Mouse (Mus musculus): Measurements from ENCODE around the gene Pdk2. TPM values are rescaled to one million over a fixed set of nuclear protein-coding genes. Genes with fewer than 3 reads are reported as not detected.

The Pdk2 gene
- total RNA-seq (2021): 100 to 1,000 TPM; 254 to 274 TPM
- long read RNA-seq, experiment 1, transcript Pdk2-201 (11 exons, 2,246 nt): major isoform, 548 of 586 reads
- long read RNA-seq, experiment 1, partial matches to known transcripts: 16 of 586 reads
- long read RNA-seq, experiment 1, other reads (novel, unspliced or antisense): 22 of 586 reads
- long read RNA-seq, experiment 2, transcript Pdk2-201 (11 exons, 2,246 nt): major isoform, 605 of 644 reads
- long read RNA-seq, experiment 2, partial matches to known transcripts: 21 of 644 reads
- long read RNA-seq, experiment 2, other reads (novel, unspliced or antisense): 18 of 644 reads

DNA sequence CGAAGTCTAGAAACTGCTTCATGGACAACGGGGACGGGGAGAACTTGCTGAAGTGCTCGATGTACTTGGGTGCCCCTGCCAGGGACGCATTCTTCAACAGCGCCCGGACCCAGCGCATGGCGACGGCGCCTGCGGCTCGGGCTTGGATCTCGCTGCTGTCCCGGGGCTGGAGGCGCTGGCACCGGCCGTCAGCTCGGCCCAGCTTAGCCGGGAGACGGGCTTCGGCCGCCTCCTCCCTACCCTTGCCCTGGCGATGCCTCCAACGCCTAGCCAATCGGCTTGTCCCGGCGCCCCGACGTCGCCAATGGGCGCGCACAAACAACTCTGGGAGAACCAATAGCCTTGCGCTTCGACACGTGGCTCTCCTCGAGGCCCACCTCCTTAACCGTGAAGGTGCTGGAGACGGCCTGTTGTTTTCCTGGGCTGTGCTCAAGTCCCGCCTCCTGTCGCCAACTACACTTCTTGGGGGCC, at the start of gene Pdk2:
TSS of gene Pdk2 (minus strand) at position 216 of the 471 bp plus-strand sequence.
- peak; percentile 85 to 94 for DNase-seq (ENCODE audit: low spot score in 2 of 2)

DNA sequence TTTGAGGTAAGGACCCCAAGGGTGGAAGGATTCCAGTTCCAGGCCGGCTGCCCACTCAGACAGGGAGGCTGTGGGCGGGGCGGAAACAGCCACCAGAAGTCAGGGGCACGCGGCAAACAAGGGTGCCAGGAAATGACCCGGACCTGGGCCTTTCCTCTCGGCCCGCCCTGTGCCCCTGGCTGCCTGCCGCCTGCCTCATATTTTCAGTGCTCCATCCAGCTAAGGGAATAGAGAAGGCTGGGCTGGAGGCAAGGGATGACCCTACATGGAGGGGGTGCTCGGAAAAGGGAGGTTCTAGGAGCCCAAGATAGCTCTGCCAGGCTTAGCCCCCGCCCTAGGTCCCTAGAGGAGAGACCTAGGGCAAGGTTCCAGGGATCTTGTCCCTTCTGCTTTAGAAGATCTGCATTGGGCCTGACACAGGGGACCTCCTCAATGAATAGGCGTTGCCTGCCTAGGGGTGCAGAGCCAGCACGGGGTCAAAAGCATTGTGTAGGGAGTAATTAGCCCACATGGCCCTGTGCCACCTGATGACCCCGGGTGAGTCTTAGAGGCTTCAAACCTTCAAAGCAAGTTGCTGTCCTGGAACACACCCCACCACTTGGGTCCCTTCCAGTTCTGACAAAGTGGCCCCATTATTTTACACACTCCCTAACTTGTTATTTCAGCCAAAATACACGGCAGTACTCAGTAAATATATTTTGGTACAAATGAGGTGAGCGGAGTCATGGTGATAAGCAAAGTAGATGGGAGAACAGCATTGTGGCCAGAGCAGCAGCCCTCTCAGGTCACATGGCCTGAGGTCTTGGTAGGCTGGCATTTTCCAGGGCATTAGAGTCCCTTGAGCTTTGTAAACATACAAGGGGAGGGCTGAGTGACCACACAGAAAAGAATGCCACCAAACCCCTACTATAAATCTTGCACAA, 48.0 kb upstream of the Pdk2 start:
- no peak for DNase-seq (ENCODE audit: low spot score in 2 of 2)

DNA sequence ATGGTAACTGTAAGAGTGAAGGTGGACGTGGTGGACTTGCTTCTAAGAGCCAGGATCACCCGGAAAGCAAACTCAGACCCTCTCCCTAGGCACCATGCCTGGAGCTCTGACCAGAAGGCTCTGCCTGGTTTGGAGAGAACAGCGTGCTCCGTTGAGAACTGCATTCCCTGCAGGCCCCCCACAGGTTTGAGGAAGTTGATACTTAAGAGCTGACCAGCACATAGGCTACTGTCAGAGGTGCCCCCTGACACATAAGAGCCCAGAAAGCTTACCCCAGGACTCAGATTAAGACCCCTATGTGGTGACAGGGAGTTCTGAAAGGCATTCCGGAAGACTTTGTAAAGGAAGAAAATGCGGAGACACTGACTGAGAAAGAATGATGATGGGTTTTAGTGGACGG, 47.1 kb upstream of the Pdk2 start:
- no peak for DNase-seq (ENCODE audit: low spot score in 2 of 2)

DNA sequence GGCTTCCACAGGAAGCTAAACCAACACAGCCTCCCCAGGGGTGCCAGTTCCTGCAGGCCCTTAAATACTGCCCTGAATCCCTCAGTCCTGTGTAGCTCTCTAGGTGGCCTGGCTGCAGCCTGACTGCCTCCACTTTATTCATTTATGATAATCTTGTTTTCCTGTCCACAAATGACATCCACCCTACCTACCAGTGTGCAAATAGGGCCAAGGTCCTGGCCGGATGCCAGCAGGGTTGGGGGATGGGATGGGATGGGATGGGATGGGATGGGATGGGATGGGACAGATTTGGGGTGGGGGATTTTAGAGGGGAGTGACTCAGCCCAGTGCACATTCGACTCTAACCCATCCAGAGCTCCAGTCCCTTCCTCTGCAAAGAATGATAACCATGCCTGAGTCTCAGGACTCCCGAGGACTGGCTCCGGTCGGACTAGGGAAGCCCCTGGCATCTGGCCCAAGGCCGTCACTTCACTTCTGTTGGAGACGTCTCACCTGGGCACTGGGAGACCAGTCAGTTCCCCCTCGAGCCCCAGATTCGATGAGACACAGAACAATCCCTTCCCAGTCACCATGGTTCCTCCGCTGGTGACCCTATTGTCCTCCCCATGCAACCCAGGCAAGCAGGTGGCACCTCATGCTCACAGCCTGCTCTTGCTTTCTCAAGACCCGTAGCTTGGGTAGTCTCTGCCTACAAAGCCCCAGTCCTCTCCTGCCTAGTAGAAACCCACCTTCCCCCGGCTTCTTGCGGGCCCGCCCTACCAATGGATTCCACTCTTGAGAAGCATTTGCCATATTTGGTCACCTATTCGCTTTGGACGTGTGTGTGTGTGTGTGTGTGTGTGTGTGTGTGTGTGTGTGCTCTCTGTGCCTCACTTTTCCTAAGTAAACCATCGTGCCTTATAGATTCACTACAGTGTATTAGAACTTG, 46.4 kb upstream of the Pdk2 start:
- DNase-seq (ENCODE audit: low spot score in 2 of 2): no peak

DNA sequence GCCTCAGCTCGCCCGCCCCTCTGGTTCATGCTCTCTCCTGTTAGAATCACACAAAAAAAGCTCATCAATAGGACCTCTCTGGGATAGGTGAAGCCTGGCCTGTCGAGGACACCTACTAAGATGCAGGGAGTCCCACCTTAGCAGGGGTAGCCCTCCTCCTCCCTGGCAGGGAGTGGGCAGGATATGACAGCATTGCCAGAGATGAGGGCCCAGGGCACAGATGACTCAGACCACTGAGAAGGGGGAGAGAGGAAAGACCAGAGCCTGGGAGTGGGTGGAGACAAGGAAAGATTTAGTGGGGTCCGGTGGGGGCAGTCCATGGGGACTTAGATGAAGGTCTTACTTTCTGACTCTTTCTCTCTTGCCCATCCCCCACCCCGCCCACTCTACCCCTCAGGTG, 45.1 kb upstream of the Pdk2 start:
- no peak for DNase-seq (ENCODE audit: low spot score in 2 of 2)

DNA sequence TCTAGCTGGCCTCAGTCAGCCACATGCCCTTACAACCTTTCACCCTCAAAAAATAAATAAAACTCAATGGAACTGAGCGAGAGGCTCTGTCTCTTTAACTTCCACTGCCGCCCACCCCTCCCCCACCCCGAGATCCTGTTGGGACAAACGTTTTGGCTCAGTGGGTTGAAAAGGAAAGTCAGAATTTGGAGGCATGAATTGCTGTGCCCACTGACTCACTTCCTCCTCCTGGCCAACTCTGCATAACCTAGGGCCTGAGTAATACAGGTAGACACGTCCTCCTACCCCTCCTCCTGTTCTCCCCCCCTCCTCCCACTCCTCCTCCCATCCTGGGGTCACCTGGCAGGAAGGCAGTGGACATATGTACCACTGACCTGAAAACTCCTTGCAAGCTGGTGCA, 44.6 kb upstream of the Pdk2 start:
- no peak for DNase-seq (ENCODE audit: low spot score in 2 of 2)

DNA sequence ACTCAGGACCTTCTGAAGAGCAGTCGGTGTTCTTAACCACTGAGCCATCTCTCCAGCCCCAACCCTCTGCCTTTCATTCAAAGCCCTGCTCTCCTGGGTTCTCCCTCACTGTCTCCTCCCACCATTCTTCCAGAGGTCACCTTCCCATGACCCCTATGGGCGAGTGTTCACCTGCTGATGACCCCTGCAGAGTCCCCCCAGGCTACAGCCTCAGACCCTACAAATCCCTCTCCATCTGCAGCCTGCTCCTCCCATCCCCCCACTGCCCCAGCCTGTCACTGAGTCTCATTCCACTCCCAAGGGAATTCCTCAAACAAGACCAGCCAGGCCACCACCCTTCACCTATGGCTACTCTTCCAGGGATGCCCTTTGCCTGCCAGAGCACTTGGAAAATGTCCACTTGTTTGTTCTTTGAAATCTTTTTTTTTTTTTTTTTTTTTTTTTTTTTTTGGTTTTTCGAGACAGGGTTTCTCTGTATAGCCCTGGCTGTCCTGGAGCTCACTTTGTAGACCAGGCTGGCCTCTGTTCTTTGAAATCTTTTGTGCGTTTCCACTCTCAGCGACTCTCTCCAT, 43.7 kb upstream of the Pdk2 start:
- no peak for DNase-seq (ENCODE audit: low spot score in 2 of 2)

DNA sequence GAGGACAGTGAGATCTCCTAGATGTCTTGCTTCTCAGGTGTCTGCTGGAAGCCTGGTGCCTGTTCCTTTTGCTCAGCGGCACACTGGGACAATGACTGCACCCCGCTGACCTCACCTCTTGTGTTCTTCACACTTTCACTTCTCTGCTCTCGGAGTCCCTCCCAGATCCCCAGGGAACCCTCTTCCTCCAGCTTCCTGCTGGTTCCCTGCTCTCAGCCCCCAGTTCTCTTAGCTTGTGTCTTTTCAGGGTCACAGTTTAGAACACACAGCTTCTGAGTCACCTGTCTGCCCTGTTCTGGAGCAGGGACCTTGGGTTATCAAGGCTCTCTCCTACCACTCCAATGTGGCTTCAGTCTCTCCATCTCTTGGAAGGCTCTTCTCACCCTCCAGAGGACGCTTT, 43.0 kb upstream of the Pdk2 start:
- DNase-seq (ENCODE audit: low spot score in 2 of 2): no peak

DNA sequence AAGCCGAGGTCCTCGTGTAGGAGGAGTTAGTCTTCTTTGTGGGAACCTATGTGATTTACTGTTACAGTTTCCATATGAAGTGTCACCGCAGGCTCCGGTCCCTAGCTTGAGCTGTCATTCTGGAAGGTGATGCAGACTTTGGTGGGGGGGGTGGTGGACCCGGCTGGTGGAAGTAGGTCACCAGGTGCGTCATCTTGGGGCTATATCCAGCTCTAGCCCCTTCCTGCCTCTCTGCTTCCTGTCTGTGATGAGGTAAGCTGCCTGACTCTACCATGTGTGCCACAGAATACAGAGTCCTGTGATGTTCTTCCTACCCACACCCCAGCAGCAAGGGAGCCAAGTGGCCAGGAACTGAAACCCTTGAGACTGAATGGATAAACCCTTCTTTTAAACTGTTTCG, 41.7 kb upstream of the Pdk2 start:
- DNase-seq (ENCODE audit: low spot score in 2 of 2): no peak

DNA sequence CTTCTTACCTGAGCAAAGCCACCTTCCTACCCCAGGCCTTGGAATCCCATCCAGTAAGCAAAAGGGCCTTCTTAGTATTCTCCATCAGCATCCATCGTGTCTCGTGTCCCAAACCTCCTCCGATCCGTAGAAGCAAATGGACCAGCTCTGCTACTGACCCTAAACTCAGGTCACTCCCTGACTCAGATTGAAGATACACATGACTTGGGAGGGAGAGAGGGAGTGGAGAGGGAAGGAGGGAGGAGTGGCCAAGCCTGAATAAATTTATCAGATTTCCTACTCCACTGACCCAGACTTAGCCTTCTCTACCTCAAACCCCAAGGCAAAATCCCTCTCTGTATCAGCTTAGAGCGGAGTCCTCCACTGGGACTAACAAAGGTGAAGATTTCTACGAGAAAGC, 39.6 kb upstream of the Pdk2 start:
- no peak for DNase-seq (ENCODE audit: low spot score in 2 of 2)

DNA sequence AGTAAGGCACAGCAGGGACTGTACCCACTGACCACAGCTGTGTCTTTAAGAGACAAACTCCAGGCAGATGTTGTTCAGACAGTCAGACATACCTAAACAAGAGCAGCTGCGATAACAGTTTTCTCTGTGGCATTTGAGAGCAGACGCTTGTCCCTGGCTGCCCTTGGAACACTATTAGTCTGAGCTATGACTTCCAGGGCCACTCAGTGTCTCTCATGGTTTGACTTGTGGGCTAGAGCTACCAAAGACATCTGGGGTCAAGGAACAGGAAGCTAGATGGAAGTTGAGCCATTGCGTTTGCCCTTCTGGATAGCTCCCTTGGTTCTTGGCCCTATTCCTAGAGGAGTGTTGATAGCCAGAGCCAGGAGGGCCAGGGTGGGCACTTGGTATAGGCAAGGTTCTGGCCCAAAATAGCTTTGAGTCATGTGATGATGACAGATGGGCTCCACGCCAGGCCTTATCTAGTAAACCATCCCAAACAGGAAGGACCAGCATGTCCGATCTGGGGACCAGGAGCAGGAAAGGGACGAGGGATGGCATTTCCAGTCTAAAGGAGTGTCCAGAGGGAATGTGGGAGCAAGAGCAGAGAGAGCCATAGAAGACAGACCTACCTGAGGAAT, 38.2 kb upstream of the Pdk2 start:
- no peak for DNase-seq (ENCODE audit: low spot score in 2 of 2)

DNA sequence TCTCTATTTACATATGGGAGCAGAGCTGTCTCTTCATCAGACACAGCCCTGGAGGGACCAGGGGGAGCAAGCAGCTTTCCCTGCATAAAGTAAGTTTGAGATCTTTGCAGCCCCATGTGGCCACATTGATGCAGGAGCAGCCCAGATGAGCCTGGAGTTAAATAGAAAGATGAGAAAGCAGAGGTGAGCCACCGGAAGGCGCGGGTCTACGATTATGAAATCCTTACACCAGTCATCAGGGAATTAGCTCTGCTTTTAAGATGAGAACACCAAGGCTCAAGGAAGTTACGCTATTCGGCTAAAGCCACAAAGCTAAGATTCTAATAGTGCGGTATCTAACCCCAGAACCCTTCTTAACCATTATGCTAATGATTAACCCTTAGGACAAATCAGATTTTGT, 36.8 kb upstream of the Pdk2 start:
- DNase-seq (ENCODE audit: low spot score in 2 of 2): no peak

DNA sequence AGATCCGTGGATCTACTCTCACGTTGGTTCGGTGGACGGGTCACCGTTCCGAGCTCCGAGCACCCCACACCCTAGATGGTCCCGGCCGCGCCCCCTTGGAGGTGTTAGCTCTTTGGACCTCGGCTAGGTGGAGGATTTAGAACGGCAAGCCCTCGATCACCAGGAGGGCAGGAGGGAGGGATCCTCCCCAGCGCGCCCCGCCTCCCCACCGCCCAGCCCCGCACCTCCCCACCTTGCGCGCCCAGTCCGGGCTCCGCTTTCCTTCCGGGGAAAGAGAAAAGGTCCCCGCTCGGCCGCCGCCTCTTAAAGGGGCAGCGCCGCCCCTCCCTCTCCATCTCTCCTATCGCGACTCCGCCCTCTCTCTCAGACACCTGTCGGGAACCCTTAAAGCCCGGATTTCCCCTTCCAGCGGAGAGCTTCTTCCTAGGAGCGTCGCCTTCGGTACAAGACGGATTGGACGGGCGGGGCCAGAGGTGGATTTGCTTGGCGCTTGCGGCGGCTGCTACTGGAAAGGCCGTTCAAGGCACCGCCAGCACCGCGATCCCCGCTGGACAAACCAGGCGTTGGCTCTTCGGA, 35.5 kb upstream of the Pdk2 start, which contains the start of gene Itga3:
TSS of gene Itga3 (minus strand) at position 266 of the 576 bp plus-strand sequence.
- DNase-seq (ENCODE audit: low spot score in 2 of 2): peak in 1 of 2 experiments; percentile 47

DNA sequence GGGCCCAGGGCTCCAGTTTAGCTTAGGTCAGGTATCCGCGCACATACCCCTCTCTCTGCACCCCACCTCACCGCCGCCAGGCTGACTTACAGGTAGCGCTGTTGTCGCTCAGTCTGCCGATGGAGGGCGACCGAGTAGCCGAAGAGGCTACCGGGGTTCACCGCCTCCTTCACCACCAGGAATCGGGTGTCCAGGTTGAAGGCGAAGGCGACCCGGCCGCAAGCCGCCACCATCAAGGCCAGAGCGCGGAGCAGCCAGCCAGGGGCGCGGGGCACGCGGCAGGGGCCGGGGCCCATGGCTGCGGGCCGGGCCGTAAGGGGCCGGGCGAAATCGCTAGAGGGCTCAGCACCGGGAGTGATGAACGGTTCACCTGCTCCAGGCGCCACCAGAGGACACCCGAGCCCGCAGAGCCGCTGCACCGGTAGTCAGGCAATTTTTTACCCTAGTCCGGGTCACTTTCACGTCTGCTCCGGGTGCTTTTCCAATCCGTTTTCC, 34.9 kb upstream of the Pdk2 start:
- DNase-seq (ENCODE audit: low spot score in 2 of 2): no peak

DNA sequence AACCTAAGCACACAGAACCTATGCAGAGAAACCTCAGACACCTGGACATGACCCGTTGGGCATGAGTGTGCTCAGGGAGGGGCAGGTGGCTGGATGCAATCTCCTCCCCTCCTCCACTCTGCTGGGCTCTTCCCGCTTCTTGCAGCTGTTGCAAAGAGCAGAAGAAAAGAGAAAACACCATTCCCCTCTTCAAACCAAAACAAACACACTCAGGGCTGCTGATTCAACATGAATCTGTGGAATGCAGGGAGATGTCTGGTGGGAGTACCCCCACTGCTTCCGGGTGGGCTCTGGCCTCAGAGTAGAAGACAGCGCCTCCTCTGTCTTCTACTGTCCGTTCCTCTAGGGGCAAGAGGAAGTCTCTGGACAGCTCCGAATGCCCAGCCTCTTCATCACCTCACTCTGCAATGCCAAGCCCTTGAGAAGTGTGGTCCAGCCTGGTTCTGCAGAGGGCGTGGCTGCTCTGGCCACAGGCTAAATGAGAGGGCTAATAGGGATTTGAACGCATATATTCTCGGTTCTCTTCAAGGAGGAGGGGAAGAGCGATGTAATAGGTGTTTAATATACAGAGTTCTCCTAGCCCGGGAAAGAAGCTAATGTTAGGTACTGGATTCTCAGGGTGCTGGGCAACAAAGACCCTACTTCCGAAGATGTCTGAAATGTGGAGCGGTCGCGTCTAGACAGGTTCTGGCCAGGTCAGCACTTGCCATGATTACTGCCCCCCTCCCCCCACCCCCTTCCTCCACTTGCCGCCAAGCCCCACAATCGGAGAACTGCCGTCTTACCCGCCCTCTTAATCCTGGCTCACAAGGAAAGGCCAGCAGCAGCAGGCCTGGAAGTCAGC, 34.3 kb upstream of the Pdk2 start:
- no peak for DNase-seq (ENCODE audit: low spot score in 2 of 2)

DNA sequence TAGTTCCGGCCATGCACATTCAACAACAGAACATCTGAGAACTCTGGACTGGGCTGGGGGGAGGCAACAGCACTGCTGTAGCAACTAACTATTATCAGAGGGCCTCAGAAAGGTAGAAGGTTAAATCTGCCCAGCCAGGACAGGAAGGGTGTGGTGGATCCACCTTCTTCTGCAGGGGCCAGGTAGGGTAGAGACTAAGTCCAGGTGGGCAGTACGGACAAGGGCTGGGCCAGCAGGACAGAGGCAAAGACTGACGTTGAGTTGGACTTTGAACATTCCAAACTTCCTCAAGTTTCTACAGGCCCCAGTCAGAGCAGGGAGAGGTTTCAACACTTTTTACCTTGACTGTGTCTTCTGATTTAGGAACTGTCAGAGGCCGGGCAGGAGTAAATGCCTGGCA, 33.5 kb upstream of the Pdk2 start:
- DNase-seq (ENCODE audit: low spot score in 2 of 2): no peak

DNA sequence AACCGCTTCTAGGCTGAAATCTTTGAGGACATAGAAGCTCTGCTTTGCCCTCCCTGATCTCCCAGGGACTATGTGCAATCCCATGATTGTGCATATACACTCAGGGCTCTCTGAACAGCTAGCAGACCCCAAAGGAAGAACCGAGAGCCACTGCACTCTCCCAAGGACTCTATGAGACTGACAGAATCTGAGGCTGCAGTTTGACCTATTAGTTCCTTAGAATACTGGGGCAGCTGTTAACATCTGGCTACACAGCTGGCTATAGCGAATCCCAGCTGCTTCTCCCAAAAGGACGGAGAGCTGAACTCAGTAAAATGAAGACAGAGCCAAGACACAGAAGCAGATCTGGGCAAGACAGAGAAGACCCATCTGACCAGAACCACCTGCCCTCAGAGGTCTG, 32.7 kb upstream of the Pdk2 start:
- DNase-seq (ENCODE audit: low spot score in 2 of 2): no peak

DNA sequence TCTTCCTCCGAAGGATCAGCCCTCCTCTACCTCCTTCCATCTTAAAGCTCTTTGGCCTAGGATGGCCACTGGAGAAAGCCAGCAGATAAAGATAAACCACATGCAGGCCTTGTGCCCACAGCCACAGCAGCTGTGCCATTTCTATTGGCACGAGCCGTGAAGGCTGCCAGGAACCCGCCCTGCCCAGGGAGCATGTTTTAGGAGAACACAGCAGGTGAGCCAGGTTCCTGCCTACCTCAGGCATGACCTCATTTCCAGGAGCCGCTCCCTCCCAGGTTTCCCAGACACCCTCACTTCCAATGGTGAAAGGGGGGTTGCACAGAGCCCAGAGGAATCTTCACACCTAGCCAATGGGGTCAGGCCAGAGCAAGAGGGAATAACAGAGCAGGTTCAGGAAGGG, 31.6 kb upstream of the Pdk2 start:
- DNase-seq (ENCODE audit: low spot score in 2 of 2): no peak

DNA sequence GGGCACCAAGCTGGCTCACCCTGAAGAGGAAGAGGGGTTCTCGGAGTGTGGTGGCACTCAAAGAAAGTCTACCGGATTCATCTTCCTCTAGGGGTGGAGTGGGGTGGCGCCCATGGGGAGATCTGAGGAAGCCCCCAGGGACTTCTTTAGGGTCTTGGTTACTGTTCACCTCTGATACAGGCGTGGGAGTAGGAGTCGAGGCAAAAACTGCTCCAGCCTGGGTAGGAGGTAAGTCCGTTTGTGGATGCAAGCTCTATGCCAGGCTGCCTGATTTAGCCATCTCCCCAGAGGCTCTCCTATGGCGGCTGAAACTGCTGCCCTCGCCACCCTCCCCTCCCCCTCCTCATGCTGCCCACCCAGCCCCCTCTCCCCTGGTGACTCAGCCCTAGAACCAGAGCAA, 31.0 kb upstream of the Pdk2 start:
- no peak for DNase-seq (ENCODE audit: low spot score in 2 of 2)
